Mouse (Mus musculus) MEL (cell line): Measurements from ENCODE around the gene Mpzl3. TPM values are rescaled to one million over a fixed set of nuclear protein-coding genes. Genes with fewer than 3 reads are reported as not detected.
A peak's percentile ranks its signal among the peaks of the same experiment; 100 is the strongest.

Experiments
- DNase-seq: peaks from one replicate; pipeline ENCODE4 v3.0.0; 2011; ENCODE audit warnings: low read depth, low spot score
- H3K27ac ChIP-seq: 2 replicates; pipeline ENCODE4 v1.5.1; 2012; ENCODE audit warnings: low read depth, mild to moderate bottlenecking, control low read depth, low read length, moderate library complexity; ENCODE audit not compliant: control insufficient read depth
- H3K27me3 ChIP-seq, 2 experiments: fragments of 150-350 bp in 1 of 2; sonication (generic) in 1 of 2; 2 replicates each; pipeline ENCODE4 v1.6.1; 2012; ENCODE audit warnings: low read length in 2 of 2, mild to moderate bottlenecking in 2 of 2, improper control_type of control experiment in 1 of 2, moderate library complexity in 1 of 2; ENCODE audit not compliant: insufficient read depth in 2 of 2, control insufficient read depth in 1 of 2
- H3K36me3 ChIP-seq, 2 experiments: 2 replicates each; pipeline ENCODE4 v1.6.1; 2012 to 2014; ENCODE audit warnings: low read length in 2 of 2, improper control_type of control experiment in 1 of 2, inconsistent platforms in 1 of 2, mild to moderate bottlenecking in 1 of 2; ENCODE audit not compliant: insufficient read depth in 2 of 2, control insufficient read depth in 1 of 2
- H3K4me1 ChIP-seq, 2 experiments: fragments of 150-350 bp in 1 of 2; sonication (generic) in 1 of 2; 2 replicates each; pipeline ENCODE4 v1.6.1; 2012; ENCODE audit warnings: low read length in 2 of 2, improper control_type of control experiment in 1 of 2, mild to moderate bottlenecking in 1 of 2; ENCODE audit not compliant: insufficient read depth in 2 of 2, control insufficient read depth in 1 of 2
- H3K4me3 ChIP-seq, 2 experiments: fragments of 150-350 bp in 1 of 2; sonication (generic) in 1 of 2; 2 replicates each; pipeline ENCODE4 v1.5.1; 2012; ENCODE audit warnings: low read depth in 2 of 2, low read length in 2 of 2, mild to moderate bottlenecking in 2 of 2, moderate library complexity in 2 of 2, control low read depth in 1 of 2, improper control_type of control experiment in 1 of 2; ENCODE audit not compliant: control insufficient read depth in 1 of 2, insufficient read depth in 1 of 2
- H3K79me2 ChIP-seq: 2 replicates; pipeline ENCODE4 v1.6.1; 2012; ENCODE audit warnings: mild to moderate bottlenecking, low read length, moderate library complexity; ENCODE audit not compliant: control insufficient read depth, poor library complexity, insufficient read depth
- H3K9ac ChIP-seq: 2 replicates; pipeline ENCODE4 v1.6.1; 2012; ENCODE audit warnings: low read depth, mild to moderate bottlenecking, control low read depth, low read length, moderate library complexity; ENCODE audit not compliant: control insufficient read depth, poor library complexity, severe bottlenecking
- H3K9me3 ChIP-seq: fragments of 150-350 bp; sonication (generic); replicated peaks from 2 replicates; pipeline ENCODE4 v1.6.1; 2012; ENCODE audit warnings: mild to moderate bottlenecking, low read length, improper control_type of control experiment, moderate library complexity; ENCODE audit not compliant: insufficient read depth
- BHLHE40 ChIP-seq: IDR thresholded peaks from 2 replicates; pipeline ENCODE4 v1.6.1; 2012; ENCODE audit warnings: low read depth, mild to moderate bottlenecking, inconsistent platforms, low read length, improper control_type of control experiment, borderline replicate concordance
- EP300 ChIP-seq, 2 experiments: IDR thresholded peaks; 2 replicates each; pipeline ENCODE4 v1.6.1; 2011; ENCODE audit warnings: improper control_type of control experiment in 2 of 2, low read length in 2 of 2, low read depth in 1 of 2, mild to moderate bottlenecking in 1 of 2
- GATA1 ChIP-seq: IDR thresholded peaks from 2 replicates; pipeline ENCODE4 v1.6.1; 2011; ENCODE audit warnings: low read depth, low read length, improper control_type of control experiment
- HCFC1 ChIP-seq: IDR thresholded peaks from 2 replicates; pipeline ENCODE4 v1.6.1; 2012; ENCODE audit warnings: low read depth, mild to moderate bottlenecking, inconsistent platforms, low read length, improper control_type of control experiment, moderate library complexity
- JUND ChIP-seq: IDR thresholded peaks from 2 replicates; pipeline ENCODE4 v1.6.1; 2011; ENCODE audit warnings: low read depth, mild to moderate bottlenecking, improper control_type of control experiment, low read length
- KAT2A ChIP-seq: conservative IDR thresholded peaks from 2 replicates; pipeline ENCODE4 v1.6.1; 2012; ENCODE audit warnings: low read depth, low read length, improper control_type of control experiment, inconsistent platforms
- MAFK ChIP-seq: IDR thresholded peaks from 2 replicates; pipeline ENCODE4 v1.6.1; 2011; ENCODE audit warnings: low read depth, mild to moderate bottlenecking, low read length, improper control_type of control experiment, borderline replicate concordance
- MEF2A ChIP-seq: IDR thresholded peaks from 2 replicates; pipeline ENCODE4 v1.6.1; 2014; ENCODE audit warnings: low read depth, mild to moderate bottlenecking, inconsistent platforms, low read length, improper control_type of control experiment; ENCODE audit not compliant: poor library complexity, insufficient replicate concordance, severe bottlenecking; ENCODE audit errors: extremely low read depth
- MYB ChIP-seq: IDR thresholded peaks from 2 replicates; pipeline ENCODE4 v1.6.1; 2011; ENCODE audit warnings: mild to moderate bottlenecking, low read depth, low read length, improper control_type of control experiment
- MYC ChIP-seq: IDR thresholded peaks from 2 replicates; pipeline ENCODE4 v1.6.1; 2011; ENCODE audit warnings: low read depth, mild to moderate bottlenecking, low read length, improper control_type of control experiment, moderate library complexity
- NELFE ChIP-seq: IDR thresholded peaks from 2 replicates; pipeline ENCODE4 v1.6.1; 2011; ENCODE audit warnings: low read depth, low read length, improper control_type of control experiment
- POLR2AphosphoS2 ChIP-seq: IDR thresholded peaks from 2 replicates; pipeline ENCODE4 v1.6.1; 2011; ENCODE audit warnings: low read length, improper control_type of control experiment
- RAD21 ChIP-seq: IDR thresholded peaks from 2 replicates; pipeline ENCODE4 v1.6.1; 2011; ENCODE audit warnings: mild to moderate bottlenecking, low read depth, low read length, improper control_type of control experiment
- SIN3A ChIP-seq: IDR thresholded peaks from 2 replicates; pipeline ENCODE4 v1.6.1; 2012; ENCODE audit warnings: low read length, improper control_type of control experiment, inconsistent platforms
- ZC3H11A ChIP-seq: IDR thresholded peaks from 2 replicates; pipeline ENCODE4 v1.6.1; 2012; ENCODE audit warnings: low read depth, mild to moderate bottlenecking, inconsistent platforms, low read length, improper control_type of control experiment
- ZMIZ1 ChIP-seq: IDR thresholded peaks from 2 replicates; pipeline ENCODE4 v1.6.1; 2012; ENCODE audit warnings: low read depth, mild to moderate bottlenecking, inconsistent platforms, low read length, improper control_type of control experiment, moderate library complexity
- polyA plus RNA-seq, 2 experiments: library from polyadenylated mRNA; stranded (reverse) in 1 of 2; unstranded in 1 of 2; fragments of >175 nt in 1 of 2; fragments of >200 nt in 1 of 2; gene quantifications; 2 replicates each; pipeline versions ENCODE4 v1.2.1 to v1.2.4; 2012; ENCODE audit warnings: low replicate concordance in 2 of 2, low read depth in 1 of 2; ENCODE audit not compliant: insufficient read length in 2 of 2, insufficient read depth in 1 of 2, missing spikeins in 1 of 2
- total RNA-seq: library from RNA; depleted of rRNA; stranded (reverse); fragments of 300-350 nt; gene quantifications from 2 replicates; pipeline ENCODE4 v1.2.3, GENCODE M21; 2012

Gene Mpzl3
- total and polyA plus RNA-seq, 3 experiments = not detected

DNA sequence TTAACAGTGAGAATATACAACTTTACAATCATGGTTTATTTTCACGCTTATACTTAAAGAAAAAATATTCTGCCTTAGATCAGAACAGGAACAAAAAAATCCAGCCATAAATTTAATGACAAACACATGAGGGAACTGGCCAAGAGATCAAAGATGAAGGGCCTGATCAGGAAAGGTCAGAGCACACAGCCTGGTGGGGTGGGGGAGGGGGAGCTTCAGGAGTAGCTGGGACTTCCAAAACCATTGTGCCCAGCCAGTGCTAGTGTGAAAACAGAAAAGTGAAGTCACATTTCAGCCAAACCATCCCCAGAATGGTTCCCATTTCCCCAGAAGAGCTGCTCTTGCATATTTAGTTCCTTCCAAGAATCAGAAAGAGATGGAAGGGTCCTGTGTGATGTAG, 47.5 kb downstream of the Mpzl3 start:
- TF ChIP-seq MEF2A = no peak
- no peak for TF ChIP-seq ZC3H11A
- TF ChIP-seq MYC = no peak
- no peak for TF ChIP-seq GATA1
- no peak for TF ChIP-seq JUND
- TF ChIP-seq POLR2AphosphoS2 = no peak
- TF ChIP-seq SIN3A = no peak
- no peak for TF ChIP-seq ZMIZ1
- TF ChIP-seq KAT2A = no peak
- no peak for TF ChIP-seq NELFE
- TF ChIP-seq RAD21 = no peak
- TF ChIP-seq EP300 (IDR thresholded peaks at IDR 0.05; ENCODE audit: low read depth in 1 of 2, low read length in 2 of 2) = no peak
- no peak for TF ChIP-seq MAFK
- no peak for TF ChIP-seq BHLHE40
- no peak for TF ChIP-seq MYB
- no peak for TF ChIP-seq HCFC1
- TF ChIP-seq, all 39 proteins: peak for 0
- Histone ChIP-seq H3K4me3 (no peak overlapping the region), H3K27me3 (peaks cover 11 to 14% of the 10 kb centered on the region in 2 experiments), H3K36me3 (0 out of 4 replicates have a peak, but pooled peaks cover 0 to 4% of the 10 kb centered on the region in 2 experiments), H3K9ac (no peak overlapping the region), H3K27ac (no peak overlapping the region), H3K79me2 (no peaks in the 10 kb centered on the region), H3K9me3 (no peaks in the 10 kb centered on the region), H3K4me1 (0 out of 4 replicates have a peak, but pooled peaks cover 0 to 4% of the 10 kb centered on the region in 2 experiments)
- DNase-seq = no peak

DNA sequence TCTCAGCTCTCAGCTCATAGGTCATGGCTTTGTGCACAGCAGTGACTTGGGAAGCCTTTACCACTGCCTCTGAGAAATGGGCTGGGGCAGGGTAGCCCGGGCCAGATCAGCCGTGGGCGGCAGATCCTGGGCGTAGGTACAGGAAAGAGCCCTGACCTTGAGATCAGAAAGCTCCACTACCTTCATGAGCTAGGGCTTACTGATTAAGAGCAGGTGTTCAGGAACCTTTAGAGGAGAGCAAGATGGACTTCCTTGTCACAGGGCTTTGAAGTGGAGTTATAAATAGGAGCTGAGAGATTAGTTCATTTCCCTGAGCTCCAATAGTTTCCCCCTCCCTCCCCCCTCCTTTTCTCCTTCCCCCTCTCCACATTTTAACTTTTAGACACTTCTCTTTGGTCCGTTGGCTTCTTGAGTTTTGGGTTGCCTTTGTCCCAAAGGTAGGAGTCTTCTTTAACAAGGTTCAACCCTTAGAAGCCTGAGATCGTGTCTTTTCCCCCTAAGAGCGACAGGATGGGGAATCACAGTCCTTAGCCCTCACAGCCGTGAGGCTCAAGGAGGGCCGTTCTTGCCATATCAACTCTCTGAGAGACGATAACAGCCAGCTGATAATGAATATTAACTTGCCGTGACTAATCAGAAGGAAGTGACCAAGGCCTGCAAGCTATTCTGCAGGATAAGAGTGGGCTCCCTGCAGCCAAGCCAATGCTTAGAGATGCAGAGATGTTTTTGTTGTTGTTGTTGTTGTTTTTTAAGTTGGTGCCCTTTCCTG, 48.4 kb downstream of the Mpzl3 start:
- no peak for TF ChIP-seq MAFK
- TF ChIP-seq GATA1 = 0 out of 2 replicates have a peak, but pooled peaks have one; percentile 38
- Histone ChIP-seq H3K4me3 (no peak overlapping the region), H3K27me3 (peaks cover 7 to 9% of the 10 kb centered on the region in 2 experiments)

More for the DNA sequence above, 48.4 kb downstream of the Mpzl3 start:
- DNase-seq = no peak
- no peaks in the 10 kb centered on the region for H3K79me2 ChIP-seq
- H3K9me3 ChIP-seq = no peaks in the 10 kb centered on the region
- H3K36me3 ChIP-seq = 0 out of 4 replicates have a peak, but pooled peaks cover 0 to 4% of the 10 kb centered on the region in 2 experiments
- 0 out of 4 replicates have a peak, but pooled peaks cover 0 to 4% of the 10 kb centered on the region in 2 experiments for H3K4me1 ChIP-seq
- no peak overlapping the region for H3K9ac ChIP-seq
- no peak overlapping the region for H3K27ac ChIP-seq
